Mouse (Mus musculus) erythroblast, adult 5-6 weeks (primary cell): Measurements from ENCODE around the gene Tpbgl. TPM values are rescaled to one million over a fixed set of nuclear protein-coding genes. Genes with fewer than 3 reads are reported as not detected.

Experiments
- ATAC-seq: replicated peaks from 2 replicates; pipeline ENCODE4 v1.8.0; 2016; ENCODE audit warnings: moderate number of reproducible peaks, mild to moderate bottlenecking, moderate TSS enrichment, inconsistent platforms; ENCODE audit not compliant: poor library complexity, low FRiP score, severe bottlenecking
- total RNA-seq, 2 experiments: library from RNA; stranded (forward) in 1 of 2; stranded (reverse) in 1 of 2; fragments of 150-400 nt in 1 of 2; fragments of 200-764, 138-1000 nt in 1 of 2; gene quantifications; 2 replicates each; pipeline versions ENCODE4 v1.2.3 to v1.2.4; 2015 to 2017; ENCODE audit warnings: low replicate concordance in 2 of 2

The Tpbgl gene
- not detected in 2 replicates for total RNA-seq (2015; ENCODE audit: low replicate concordance)
- not detected in 2 replicates for total RNA-seq (2017; ENCODE audit: low replicate concordance)

GRCm38 (mm10) chr7:99626376-99627270, at the start of gene Tpbgl:
TSS of gene Tpbgl (minus strand) at chr7:99627103.
- ATAC-seq, result no peak

GRCm38 (mm10) chr7:99674890-99675289, 48.0 kb upstream of the Tpbgl start:
- ATAC-seq, result no peak

- no peak for ATAC-seq
Observed at GRCm38 (mm10) chr7:99674209-99674608, 47.3 kb upstream of the Tpbgl start.

GRCm38 (mm10) chr7:99673188-99673587, 46.3 kb upstream of the Tpbgl start:
- ATAC-seq, result no peak

GRCm38 (mm10) chr7:99671544-99672435, 44.9 kb upstream of the Tpbgl start:
- no peak for ATAC-seq

- no peak for ATAC-seq
Observed at GRCm38 (mm10) chr7:99670915-99671314, 44.0 kb upstream of the Tpbgl start.

- ATAC-seq, result no peak
Observed at GRCm38 (mm10) chr7:99668802-99669201, 41.9 kb upstream of the Tpbgl start.

- ATAC-seq, result no peak
Observed at GRCm38 (mm10) chr7:99667096-99667495, 40.2 kb upstream of the Tpbgl start.

- ATAC-seq, result no peak
Observed at GRCm38 (mm10) chr7:99665731-99666452, 39.0 kb upstream of the Tpbgl start.

- no peak for ATAC-seq
Observed at GRCm38 (mm10) chr7:99664571-99665485, 37.9 kb upstream of the Tpbgl start.

- no peak for ATAC-seq
Observed at GRCm38 (mm10) chr7:99663507-99664220, 36.8 kb upstream of the Tpbgl start.

- ATAC-seq, result no peak
Observed at GRCm38 (mm10) chr7:99662311-99662710, 35.4 kb upstream of the Tpbgl start.

- ATAC-seq, result no peak
Observed at GRCm38 (mm10) chr7:99661571-99662230, 34.8 kb upstream of the Tpbgl start.

- no peak for ATAC-seq
Observed at GRCm38 (mm10) chr7:99661071-99661470, 34.2 kb upstream of the Tpbgl start.

GRCm38 (mm10) chr7:99659379-99660029, 32.6 kb upstream of the Tpbgl start:
- peak; percentile 79 for ATAC-seq

GRCm38 (mm10) chr7:99654244-99654643, 27.3 kb upstream of the Tpbgl start:
- no peak for ATAC-seq

GRCm38 (mm10) chr7:99649585-99649984, 22.7 kb upstream of the Tpbgl start:
- ATAC-seq, result no peak
